Comparison of ENCODE assay signal across 20 mouse cellular contexts in the genomic region with DNA sequence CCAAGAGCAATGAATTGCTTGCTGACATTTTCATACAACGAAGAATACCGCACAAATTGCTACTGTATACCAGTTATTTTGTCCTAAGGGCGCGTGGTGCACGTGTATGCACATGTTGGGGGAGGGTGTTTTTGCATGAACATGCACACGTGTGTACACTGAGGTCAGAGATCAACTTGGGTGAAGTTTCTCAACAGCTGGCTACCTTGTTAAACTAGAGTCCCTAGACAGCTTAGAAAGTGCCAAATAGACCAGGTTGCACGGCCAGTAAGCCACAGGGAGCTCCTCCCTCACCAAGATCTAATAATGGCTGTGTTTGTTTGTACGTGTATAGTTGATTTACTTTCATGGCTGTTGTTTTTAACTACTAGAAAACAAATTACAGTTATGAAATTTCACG. TPM values are rescaled to one million over a fixed set of nuclear protein-coding genes. Genes with fewer than 3 reads are reported as not detected.
DNase-seq lines count a peak whose midpoint lies in the region; ATAC-seq and TF ChIP-seq lines count a peak whose summit lies in the region.
"Had no signal": no experiment of that assay in that cellular context is flagged by ENCODE, and none has a peak within 500 bp of the region (broad histone marks: within the 10 kb centered on the region; RNA-seq: fewer than 3 reads in every experiment).

No protein-coding gene starts in this region.

- no peaks in the 10 kb centered on the region for H3K36me3 ChIP-seq in liver, postnatal 0 days (replicated peaks; ENCODE audit: insufficient read depth, low read length)
- H3K36me3 ChIP-seq in E14TG2a.4 (ENCODE audit: insufficient read depth, low read length) = no peaks in the 10 kb centered on the region
- H3K36me3 ChIP-seq: embryonic facial prominence, embryonic 10.5 days; embryonic facial prominence, embryonic 12.5 days; forebrain, embryonic 10.5 days; forebrain, embryonic 12.5 days had no signal

- peak; percentile 50; the same call in 1 of the 2 replicates for ATAC-seq in liver, postnatal 0 days
- ATAC-seq: forebrain, embryonic 14.5 days; forebrain, embryonic 16.5 days had no signal

- no peaks in the 10 kb centered on the region; the same call in 1 of the 2 replicates for H3K4me1 ChIP-seq in liver, postnatal 0 days (ENCODE audit: insufficient read depth)
- H3K4me1 ChIP-seq in E14TG2a.4 (replicated peaks; ENCODE audit: low read depth, low read length) = peaks cover 31% of the 10 kb centered on the region
- H3K4me1 ChIP-seq: embryonic facial prominence, embryonic 10.5 days; embryonic facial prominence, embryonic 12.5 days; forebrain, embryonic 10.5 days; forebrain, embryonic 12.5 days had no signal

- no peak overlapping the region for H3K27ac ChIP-seq in liver, postnatal 0 days (ENCODE audit: low read depth)
- H3K27ac ChIP-seq in layer of hippocampus, adult 2 months = no peak overlapping the region
- H3K27ac ChIP-seq: embryonic facial prominence, embryonic 10.5 days; embryonic facial prominence, embryonic 12.5 days; forebrain, embryonic 10.5 days; forebrain, embryonic 12.5 days had no signal

- H3K9me3 ChIP-seq in liver, postnatal 0 days (ENCODE audit: low read length) = peaks cover 3% of the 10 kb centered on the region; the same call in 1 of the 2 replicates
- H3K9me3 ChIP-seq in E14TG2a.4 (ENCODE audit: low read length) = no peaks in the 10 kb centered on the region

- H3K9ac ChIP-seq in liver, postnatal 0 days (replicated peaks) = no peak overlapping the region
- H3K9ac ChIP-seq: embryonic facial prominence, embryonic 12.5 days; forebrain, embryonic 12.5 days had no signal

- H3K4me2 ChIP-seq in liver, postnatal 0 days (ENCODE audit: low read depth, low read length) = no peak overlapping the region
- H3K4me2 ChIP-seq: embryonic facial prominence, embryonic 12.5 days; forebrain, embryonic 12.5 days had no signal

- DNase-seq in heart, adult 11 months = peak; percentile 43
- DNase-seq in heart, postnatal 25 days (ENCODE audit: low spot score) = no peak
- DNase-seq in liver, postnatal 0 days = no peak
- no peak for DNase-seq in liver
- no peak for DNase-seq in layer of hippocampus, adult 2 months (ENCODE audit: low spot score in 2 of 2)
- DNase-seq in kidney, postnatal 14 days = no peak
- DNase-seq: adrenal gland, adult 8-10 months; adrenal gland, postnatal 25 days; cerebellum, adult 11-12 months; cerebellum, adult 2 months; cerebellum, adult 9-10 months; cerebellum, postnatal 10 days; cerebellum, postnatal 25 days had no signal

- no peak for TF ChIP-seq EP300 in liver, postnatal 0 days (IDR thresholded peaks at IDR 0.05; ENCODE audit: low read depth)

- intact Hi-C loops in heart, postnatal 25 days (cut with DNase I) = no loop called here

- no peak overlapping the region for H3K4me3 ChIP-seq in liver, postnatal 0 days (ENCODE audit: low read depth, low read length)
- H3K4me3 ChIP-seq in E14TG2a.4 (replicated peaks; ENCODE audit: low read length) = peak overlapping the region; percentile 60
- H3K4me3 ChIP-seq in layer of hippocampus, adult 2 months = no peak overlapping the region
- H3K4me3 ChIP-seq: embryonic facial prominence, embryonic 10.5 days; embryonic facial prominence, embryonic 12.5 days; forebrain, embryonic 10.5 days; forebrain, embryonic 12.5 days had no signal

- no peaks in the 10 kb centered on the region for H3K27me3 ChIP-seq in liver, postnatal 0 days (ENCODE audit: insufficient read depth, low read length)
- peaks cover 4% of the 10 kb centered on the region; the same call in 1 of the 2 replicates for H3K27me3 ChIP-seq in E14TG2a.4 (ENCODE audit: insufficient read depth, low read length)
- H3K27me3 ChIP-seq: embryonic facial prominence, embryonic 12.5 days; forebrain, embryonic 12.5 days had no signal

- no peak for TF ChIP-seq CTCF in liver, postnatal 0 days (IDR thresholded peaks at IDR 0.05; ENCODE audit: low read depth)
- TF ChIP-seq CTCF in E14TG2a.4 (conservative IDR thresholded peaks at IDR 0.05; ENCODE audit: low read length) = no peak
- TF ChIP-seq CTCF in layer of hippocampus, adult 2 months (conservative IDR thresholded peaks at IDR 0.05) = no peak

- WGBS in liver, postnatal 0 days (ENCODE audit: insufficient replicate concordance) = 72% methylated on average over 9 of the region's 9 CpGs

RNA-seq across cellular contexts. Expression of gene Ing2, which starts 25.8 kb away (rescaled TPM):
- total RNA-seq in heart, postnatal 25 days (2021) = 1 to 10 TPM; 4.6 to 5.8 TPM
- 10.3 and 12.6 TPM in 2 replicates for polyA plus RNA-seq in liver, postnatal 0 days (2015; fragmentation: Nextera tagmentation; extraction: Ambion mirVana)
- total RNA-seq in layer of hippocampus, adult 2 months (2021) = 10 to 100 TPM; 36.1 to 36.8 TPM

Comparison
In these comparisons a context has a peak if more than half of its experiments do, and no peak if none do; other contexts are left out.
1. RNA of gene Ing2, which starts 25.8 kb away (total RNA-seq): 36.1 to 36.8 TPM in layer of hippocampus, adult 2 months; 4.6 to 5.8 TPM in heart, postnatal 25 days; every median in the first group is over 4 times any median in the second.